Mouse (Mus musculus) midbrain, embryonic 13.5 days (tissue): ENCODE measurements around the gene Ascc3. TPM values are rescaled to one million over a fixed set of nuclear protein-coding genes. Genes with fewer than 3 reads are reported as not detected.

Source experiments
- ATAC-seq: fragments of 200-750 bp; cut with Nextera tagmentation; 2 replicates; pipeline ENCODE4 v1.8.0; 2017; ENCODE audit warnings: mild to moderate bottlenecking, moderate TSS enrichment, moderate library complexity
- H3K27ac ChIP-seq: fragments of 300-500 bp; sonication (generic); 2 replicates; pipeline ENCODE4 v1.5.1; 2015; ENCODE audit warnings: inconsistent platforms, mild to moderate bottlenecking, moderate library complexity
- H3K27me3 ChIP-seq: fragments of 300-500 bp; sonication (generic); 2 replicates; pipeline ENCODE4 v1.6.1; 2015; ENCODE audit warnings: mild to moderate bottlenecking, inconsistent platforms
- H3K36me3 ChIP-seq: fragments of 300-500 bp; sonication (generic); 2 replicates; pipeline ENCODE4 v1.6.1; 2015; ENCODE audit warnings: mild to moderate bottlenecking, inconsistent platforms
- H3K4me1 ChIP-seq: fragments of 300-500 bp; sonication (generic); replicated peaks from 2 replicates; pipeline ENCODE4 v1.6.1; 2015; ENCODE audit warnings: inconsistent platforms
- H3K4me2 ChIP-seq: fragments of 300-500 bp; sonication (generic); replicated peaks from 2 replicates; pipeline ENCODE4 v1.6.1; 2015; ENCODE audit warnings: moderate library complexity, mild to moderate bottlenecking, inconsistent platforms
- H3K4me3 ChIP-seq: fragments of 300-500 bp; sonication (generic); replicated peaks from 2 replicates; pipeline ENCODE4 v1.5.1; 2015; ENCODE audit warnings: mild to moderate bottlenecking, inconsistent platforms
- H3K9ac ChIP-seq: fragments of 300-500 bp; sonication (generic); replicated peaks from 2 replicates; pipeline ENCODE4 v1.6.1; 2015; ENCODE audit warnings: mild to moderate bottlenecking, inconsistent platforms
- H3K9me3 ChIP-seq: fragments of 300-500 bp; sonication (generic); 2 replicates; pipeline ENCODE4 v1.6.1; 2016; ENCODE audit warnings: mild to moderate bottlenecking, inconsistent platforms
- WGBS: fragments of 180-500 bp; shearing (Covaris S2); methylation state at CpG from one replicate; pipeline ENCODE4 v1.1.7; 2015; 5-methylcytosine and 5-hydroxymethylcytosine counted together
- polyA plus RNA-seq: library from polyadenylated mRNA; unstranded; fragments of >200 nt; fragmentation: Nextera tagmentation; extraction: Ambion mirVana; gene quantifications from 2 replicates; pipeline ENCODE4 v1.2.1, GENCODE M21; 2015

Gene Ascc3
- polyA plus RNA-seq, 1 experiment from 2014 or later, result 17.4 TPM

DNA sequence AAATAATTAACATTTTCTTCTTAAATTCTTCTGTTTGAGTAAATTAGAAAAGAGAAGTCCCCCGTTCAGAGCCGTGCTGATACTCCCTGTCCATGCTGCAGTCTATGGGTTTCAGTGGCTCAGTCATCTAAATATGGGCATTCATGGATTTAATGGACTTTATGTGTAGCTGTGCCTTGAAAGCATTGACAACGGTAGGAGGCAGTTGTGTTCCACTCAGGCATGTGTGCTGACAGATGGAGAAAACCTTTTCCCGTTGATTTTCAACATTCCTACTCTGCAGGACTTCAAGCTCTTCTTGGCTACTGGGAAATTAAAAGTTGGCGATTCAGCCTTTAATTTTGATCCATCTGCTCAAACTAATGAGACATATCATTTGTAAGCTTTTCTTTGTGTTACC is 79.0 kb downstream of the Ascc3 start:
- Histone ChIP-seq H3K4me2 (no peak overlapping the region), H3K4me3 (no peak overlapping the region), H3K27me3 (no peaks in the 10 kb centered on the region), H3K4me1 (no peaks in the 10 kb centered on the region), H3K9ac (no peak overlapping the region), H3K9me3 (no peaks in the 10 kb centered on the region), H3K27ac (no peak overlapping the region), H3K36me3 (no peaks in the 10 kb centered on the region)
- 49% methylated on average over 5 of the region's 5 CpGs for WGBS
- no peak for ATAC-seq

DNA sequence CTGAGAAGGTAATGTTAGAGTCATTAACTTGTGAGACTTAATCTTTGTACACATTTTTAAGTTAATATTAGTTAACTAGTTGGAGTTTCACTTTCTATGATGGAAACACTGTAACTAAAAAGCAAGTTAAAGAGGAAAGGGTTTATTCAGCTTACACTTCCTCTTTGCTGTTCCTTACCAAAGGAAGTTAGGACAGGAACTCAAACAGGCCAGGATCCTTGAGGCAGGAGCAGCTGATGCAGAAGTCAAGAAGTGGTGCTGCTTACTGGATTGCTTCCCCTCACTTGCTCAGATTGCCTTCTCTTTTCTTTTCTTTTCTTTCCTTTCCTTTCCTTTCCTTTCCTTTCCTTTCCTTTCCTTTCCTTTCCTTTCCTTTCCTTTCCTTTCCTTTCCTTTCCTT is 97.9 kb downstream of the Ascc3 start:
- Histone ChIP-seq H3K4me2 (no peak overlapping the region), H3K27ac (no peak overlapping the region), H3K9ac (no peak overlapping the region), H3K4me1 (0 out of 2 replicates have a peak, but pooled peaks cover 2% of the 10 kb centered on the region), H3K4me3 (no peak overlapping the region), H3K36me3 (no peaks in the 10 kb centered on the region), H3K27me3 (no peaks in the 10 kb centered on the region), H3K9me3 (no peaks in the 10 kb centered on the region)
- ATAC-seq, result no peak

DNA sequence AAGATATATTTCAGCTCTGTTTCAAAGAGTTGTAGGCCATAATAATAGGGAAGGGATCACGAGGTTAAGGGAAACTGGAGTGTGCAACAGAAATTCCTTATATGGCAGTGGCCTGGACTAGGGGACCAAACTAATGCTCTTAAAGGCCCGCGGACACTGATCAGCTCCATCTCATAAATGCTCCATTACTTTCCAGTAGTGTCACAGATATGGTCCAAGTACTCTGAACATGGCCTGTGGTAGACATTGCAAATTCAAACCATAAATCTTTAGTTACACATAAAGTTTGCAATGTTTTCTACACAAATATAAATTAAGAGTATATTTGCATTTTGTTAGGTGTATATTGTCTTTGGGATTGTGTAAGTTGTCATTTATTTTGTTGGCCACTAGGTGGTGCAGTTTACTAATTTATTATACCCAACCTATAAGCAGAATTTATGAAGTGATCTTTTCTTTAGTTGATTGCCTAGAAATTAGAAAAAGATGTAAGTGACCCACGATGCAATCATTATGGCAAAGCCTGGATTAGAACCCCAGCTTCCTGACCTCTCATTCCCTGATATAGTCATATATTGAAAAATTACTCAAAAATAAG is 106.5 kb downstream of the Ascc3 start:
- peak; percentile 50 for ATAC-seq
- Histone ChIP-seq H3K36me3 (peaks cover 5% of the 10 kb centered on the region; the same call in 1 of the 2 replicates), H3K4me3 (no peak overlapping the region), H3K4me2 (no peak overlapping the region), H3K27ac (no peak overlapping the region), H3K9me3 (no peaks in the 10 kb centered on the region), H3K4me1 (no peaks in the 10 kb centered on the region), H3K9ac (no peak overlapping the region), H3K27me3 (no peaks in the 10 kb centered on the region)
- WGBS, result 65% methylated on average over 4 of the region's 4 CpGs

DNA sequence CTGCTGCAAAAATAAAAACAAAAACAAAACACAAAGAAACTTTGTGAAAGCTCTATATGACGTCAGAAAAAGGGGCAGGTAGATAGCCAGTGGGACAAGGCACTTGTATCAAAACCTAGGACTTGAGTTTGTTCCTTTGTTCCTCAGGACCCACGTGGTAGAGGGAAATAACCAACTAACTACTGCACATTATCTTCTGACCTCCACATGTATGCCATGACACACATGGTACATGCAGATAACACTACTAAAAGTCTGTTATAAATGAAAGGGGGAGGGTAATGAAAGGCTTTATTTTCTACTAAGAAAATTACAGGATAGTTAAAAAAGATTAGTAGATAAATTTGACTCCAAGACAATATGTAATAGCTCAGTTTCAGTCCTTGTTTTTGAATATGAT is 109.3 kb downstream of the Ascc3 start:
- no peak overlapping the region for H3K9ac ChIP-seq
- H3K4me2 ChIP-seq, result no peak overlapping the region
- H3K27me3 ChIP-seq, result no peaks in the 10 kb centered on the region
- H3K9me3 ChIP-seq, result no peaks in the 10 kb centered on the region
- H3K27ac ChIP-seq, result no peak overlapping the region
- peaks cover 5% of the 10 kb centered on the region; the same call in 1 of the 2 replicates for H3K36me3 ChIP-seq
- H3K4me3 ChIP-seq, result no peak overlapping the region
- H3K4me1 ChIP-seq, result no peaks in the 10 kb centered on the region
- 70% methylated on average over 2 of the region's 2 CpGs for WGBS
- ATAC-seq, result no peak

DNA sequence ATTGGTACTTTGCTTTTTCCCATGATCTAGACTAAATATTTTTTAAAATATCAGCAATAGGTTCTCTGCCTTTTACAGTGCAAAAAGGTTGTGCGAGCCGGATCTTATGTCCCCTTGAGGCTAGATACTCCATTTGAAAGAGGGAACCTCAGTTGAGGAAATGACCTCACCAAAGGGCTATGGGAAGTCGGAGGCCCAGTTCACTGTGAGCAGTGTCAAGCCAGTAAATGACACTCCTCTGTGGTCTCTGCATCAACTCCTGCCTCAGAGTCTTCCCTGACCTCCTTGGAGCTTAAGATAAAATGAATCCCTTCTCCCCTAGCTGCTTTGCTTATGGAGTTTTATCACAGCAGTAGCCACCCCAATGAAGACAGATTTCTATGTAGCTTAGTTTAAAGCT is 109.9 kb downstream of the Ascc3 start:
- WGBS, result 79% methylated on average over 3 of the region's 3 CpGs
- Histone ChIP-seq H3K4me2 (no peak overlapping the region), H3K27ac (no peak overlapping the region), H3K27me3 (no peaks in the 10 kb centered on the region), H3K4me1 (no peaks in the 10 kb centered on the region), H3K4me3 (no peak overlapping the region), H3K36me3 (peaks cover 5% of the 10 kb centered on the region; the same call in 1 of the 2 replicates), H3K9me3 (no peaks in the 10 kb centered on the region), H3K9ac (no peak overlapping the region)
- ATAC-seq, result no peak

DNA sequence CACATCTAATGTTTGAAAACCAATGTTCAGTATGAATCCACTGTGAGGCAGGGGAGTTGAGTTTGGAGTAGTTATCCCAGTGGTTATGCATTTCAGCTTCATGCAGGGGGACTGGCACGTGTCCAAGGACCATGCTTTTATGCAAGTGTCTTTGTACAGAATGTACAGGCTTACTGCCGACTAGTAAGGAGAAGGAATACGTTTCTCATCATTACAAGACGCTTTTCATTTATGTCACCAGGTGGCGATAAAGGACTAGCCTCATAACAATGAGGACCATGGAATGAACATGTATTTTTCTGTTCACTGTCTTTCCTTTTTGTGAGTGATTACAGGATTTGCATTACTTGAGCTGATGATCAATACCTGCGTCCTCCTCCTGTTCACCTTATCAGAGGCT is 111.7 kb downstream of the Ascc3 start:
- Histone ChIP-seq H3K4me3 (no peak overlapping the region), H3K9ac (no peak overlapping the region), H3K4me1 (no peaks in the 10 kb centered on the region), H3K27ac (no peak overlapping the region), H3K27me3 (no peaks in the 10 kb centered on the region), H3K4me2 (no peak overlapping the region), H3K36me3 (peaks cover 5% of the 10 kb centered on the region; the same call in 1 of the 2 replicates), H3K9me3 (no peaks in the 10 kb centered on the region)
- ATAC-seq, result peak; percentile 89
- WGBS, result 15% methylated on average over 6 of the region's 6 CpGs

DNA sequence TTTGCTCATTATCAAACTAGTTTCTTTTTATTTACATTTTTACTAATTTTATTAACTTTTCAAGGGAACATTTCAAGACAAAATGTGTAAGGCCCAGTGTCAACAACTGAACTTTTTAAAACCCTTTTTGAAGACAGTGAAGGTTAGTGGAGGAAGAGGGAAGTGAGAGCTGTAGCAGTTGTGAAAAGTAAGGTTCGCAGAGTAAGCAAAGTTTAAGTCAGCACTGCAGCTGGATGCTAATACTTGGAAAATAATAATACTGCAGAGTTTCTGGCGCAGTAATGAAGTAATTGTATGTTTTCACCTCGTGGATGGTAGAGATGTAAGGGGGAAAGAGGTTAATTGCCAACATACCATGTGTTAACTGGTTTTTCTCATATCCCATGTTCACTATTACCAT is 112.4 kb downstream of the Ascc3 start:
- no peaks in the 10 kb centered on the region for H3K4me1 ChIP-seq
- no peaks in the 10 kb centered on the region for H3K9me3 ChIP-seq
- H3K9ac ChIP-seq, result no peak overlapping the region
- H3K4me3 ChIP-seq, result no peak overlapping the region
- H3K36me3 ChIP-seq, result peaks cover 5% of the 10 kb centered on the region; the same call in 1 of the 2 replicates
- no peak overlapping the region for H3K27ac ChIP-seq
- WGBS, result 93% methylated on average over 3 of the region's 3 CpGs
- H3K27me3 ChIP-seq, result no peaks in the 10 kb centered on the region
- no peak for ATAC-seq
- no peak overlapping the region for H3K4me2 ChIP-seq

DNA sequence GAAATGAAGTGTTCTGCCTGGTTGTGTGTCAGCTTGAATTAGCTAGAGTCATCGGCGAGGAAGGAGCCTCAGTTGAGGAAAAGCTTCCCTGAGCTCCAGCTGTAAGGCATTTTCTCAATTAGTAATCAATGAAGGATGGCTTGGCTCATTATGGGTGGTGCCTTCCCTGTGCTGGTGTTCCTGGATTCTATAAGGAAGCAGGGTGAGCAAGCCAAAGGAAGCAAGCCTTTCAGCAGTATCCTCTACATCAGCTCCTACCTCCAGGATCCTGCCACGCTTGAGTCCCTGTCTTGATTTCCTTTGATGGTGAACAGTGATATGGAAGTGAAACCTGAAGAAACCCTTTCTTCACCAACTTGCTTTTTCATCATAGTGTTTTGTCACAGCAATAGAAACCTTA is 118.8 kb downstream of the Ascc3 start:
- Histone ChIP-seq H3K36me3 (peaks cover 4% of the 10 kb centered on the region), H3K4me3 (no peak overlapping the region), H3K9ac (no peak overlapping the region), H3K27me3 (no peaks in the 10 kb centered on the region), H3K9me3 (no peaks in the 10 kb centered on the region), H3K4me1 (no peaks in the 10 kb centered on the region), H3K27ac (no peak overlapping the region), H3K4me2 (no peak overlapping the region)
- 83% methylated on average over 3 of the region's 3 CpGs for WGBS
- ATAC-seq, result no peak

DNA sequence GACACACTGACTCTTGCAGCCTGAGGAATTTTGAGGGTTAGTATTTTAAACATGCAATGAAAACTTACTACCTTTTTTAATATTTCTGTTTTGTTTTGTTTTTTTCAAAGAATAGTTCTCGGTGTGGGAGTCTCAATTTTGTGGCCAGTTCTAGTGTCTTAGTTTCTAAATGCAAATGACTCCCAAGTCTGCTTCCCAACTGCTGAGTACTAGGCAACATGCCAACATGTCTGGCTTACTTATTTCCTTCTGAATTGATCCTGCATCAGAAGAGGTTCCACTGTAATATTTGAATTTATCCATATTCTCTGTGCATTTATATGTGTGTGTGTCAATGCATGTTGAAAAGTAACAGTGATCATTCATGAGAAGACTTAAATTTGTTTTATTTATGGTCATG is 119.3 kb downstream of the Ascc3 start:
- H3K27me3 ChIP-seq, result no peaks in the 10 kb centered on the region
- no peaks in the 10 kb centered on the region for H3K9me3 ChIP-seq
- H3K4me2 ChIP-seq, result no peak overlapping the region
- no peak overlapping the region for H3K4me3 ChIP-seq
- no peak for ATAC-seq
- no peak overlapping the region for H3K27ac ChIP-seq
- H3K4me1 ChIP-seq, result no peaks in the 10 kb centered on the region
- H3K36me3 ChIP-seq, result peaks cover 4% of the 10 kb centered on the region
- no peak overlapping the region for H3K9ac ChIP-seq
- 92% methylated on average over 1 of the region's 1 CpGs for whole genome bisulfite sequencing

DNA sequence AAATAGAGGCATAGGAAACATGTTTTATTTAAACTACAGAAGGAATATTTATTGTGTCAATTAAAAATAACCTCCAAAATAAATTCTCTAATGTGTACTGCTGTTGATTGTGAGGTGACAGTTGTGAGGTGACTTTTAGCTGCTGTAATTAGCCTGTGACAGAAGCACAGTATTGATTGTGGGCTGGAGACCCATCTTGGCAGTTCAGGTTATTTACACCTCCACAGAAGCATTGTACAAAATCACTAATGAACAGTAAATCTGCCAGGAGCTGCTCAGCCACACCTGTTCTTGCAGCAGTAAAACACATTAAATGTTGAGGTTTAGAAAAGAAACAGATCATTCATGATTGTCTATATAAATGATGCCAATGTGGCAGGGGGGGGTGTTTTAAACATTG is 141.0 kb downstream of the Ascc3 start:
- no peak for ATAC-seq
- no peak overlapping the region for H3K9ac ChIP-seq
- no peaks in the 10 kb centered on the region for H3K9me3 ChIP-seq
- H3K4me1 ChIP-seq, result no peaks in the 10 kb centered on the region
- no peaks in the 10 kb centered on the region for H3K27me3 ChIP-seq
- no peak overlapping the region for H3K4me2 ChIP-seq
- no peak overlapping the region for H3K27ac ChIP-seq
- no peak overlapping the region for H3K4me3 ChIP-seq
- H3K36me3 ChIP-seq, result peaks cover 3% of the 10 kb centered on the region; the same call in 1 of the 2 replicates

DNA sequence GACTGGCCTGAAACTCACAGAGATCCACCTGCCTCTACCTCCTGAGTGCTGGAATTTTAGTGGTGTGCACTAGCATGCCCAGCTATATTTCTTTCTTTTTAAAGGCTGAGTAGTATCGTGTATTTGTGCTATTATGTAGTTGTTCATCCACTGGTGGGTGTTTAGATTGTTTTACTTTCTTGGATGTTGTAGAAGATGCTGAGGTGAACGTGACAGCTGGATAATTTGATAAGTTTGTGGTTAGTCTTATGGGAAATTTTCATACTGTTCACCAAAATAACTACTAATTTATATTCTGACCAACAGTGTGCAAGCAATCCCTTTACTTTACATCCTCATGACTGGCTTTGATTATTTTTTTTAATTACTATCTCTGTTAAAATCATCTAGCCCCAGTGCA is 169.6 kb downstream of the Ascc3 start:
- Histone ChIP-seq H3K36me3 (0 out of 2 replicates have a peak, but pooled peaks cover 3% of the 10 kb centered on the region), H3K9me3 (no peaks in the 10 kb centered on the region), H3K9ac (no peak overlapping the region), H3K4me1 (peaks cover 8% of the 10 kb centered on the region), H3K4me2 (no peak overlapping the region), H3K4me3 (no peak overlapping the region), H3K27me3 (no peaks in the 10 kb centered on the region), H3K27ac (no peak overlapping the region)
- WGBS, result 85% methylated on average over 2 of the region's 2 CpGs
- ATAC-seq, result no peak

DNA sequence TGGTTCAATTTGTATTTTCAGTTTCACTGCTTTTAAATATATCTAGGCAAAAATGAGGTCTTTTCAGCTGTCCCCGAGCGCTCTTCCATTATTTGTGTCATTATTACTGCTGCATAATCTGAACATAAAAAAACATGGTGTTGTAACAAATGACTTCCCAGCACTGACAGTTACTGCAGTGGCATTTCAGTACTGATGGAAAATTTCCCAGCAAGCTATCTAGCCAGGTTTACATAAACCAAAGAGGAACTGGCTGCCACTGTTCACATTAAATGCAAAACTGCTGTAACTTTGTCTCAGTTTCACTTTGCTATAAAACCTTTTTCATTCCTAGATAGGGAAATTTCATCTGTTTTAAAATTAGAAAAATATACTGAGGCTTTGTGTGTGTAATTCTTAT is 170.5 kb downstream of the Ascc3 start:
- no peaks in the 10 kb centered on the region for H3K27me3 ChIP-seq
- no peak for ATAC-seq
- no peak overlapping the region for H3K4me3 ChIP-seq
- 0 out of 2 replicates have a peak, but pooled peaks cover 3% of the 10 kb centered on the region for H3K36me3 ChIP-seq
- no peak overlapping the region for H3K9ac ChIP-seq
- WGBS, result 75% methylated on average over 2 of the region's 2 CpGs
- H3K4me2 ChIP-seq, result no peak overlapping the region
- peaks cover 8% of the 10 kb centered on the region for H3K4me1 ChIP-seq
- no peak overlapping the region for H3K27ac ChIP-seq
- H3K9me3 ChIP-seq, result no peaks in the 10 kb centered on the region
